Mouse (Mus musculus) adrenal gland, postnatal 36 days (tissue): ENCODE results near the gene Morc3. TPM values are rescaled to one million over a fixed set of nuclear protein-coding genes. Genes with fewer than 3 reads are reported as not detected.
"Not testable (repeated sequence)": the region's sequence is repeated elsewhere in the genome, so short reads cannot be mapped to it uniquely, and the experiment has no call there.

ENCODE experiments used
- DNase-seq, 2 experiments: peaks; one replicate each; pipeline ENCODE4 v3.0.0; 2021; ENCODE audit warnings: mixed read lengths in 1 of 2
- total RNA-seq, 2 experiments: library from RNA; stranded (reverse); gene quantifications; 2 replicates each; pipeline ENCODE4 v1.2.3; 2021

Morc3 gene
- total RNA-seq, 2 experiments from 2014 or later: 28.9 to 44.8 TPM

GRCm38 (mm10) chr16:93818691-93819324 lies 13.1 kb upstream of the Morc3 start:
- DNase-seq: no peak

GRCm38 (mm10) chr16:93819325-93819696 lies 12.6 kb upstream of the Morc3 start:
- DNase-seq: no peak

- no peak for DNase-seq
These were observed 11.9 kb upstream of the Morc3 start for GRCm38 (mm10) chr16:93820040-93820439.

- DNase-seq: no peak
These were observed 10.2 kb upstream of the Morc3 start for GRCm38 (mm10) chr16:93821706-93822105.

- DNase-seq: not testable (repeated sequence)
These were observed 9.3 kb upstream of the Morc3 start for GRCm38 (mm10) chr16:93822433-93823225.

- peak in 1 of 2 experiments; percentile 16 for DNase-seq
These were observed 7.1 kb upstream of the Morc3 start for GRCm38 (mm10) chr16:93824799-93825198.

- no peak for DNase-seq
These were observed 6.5 kb upstream of the Morc3 start for GRCm38 (mm10) chr16:93825463-93825862.

- no peak for DNase-seq
These were observed 5.9 kb upstream of the Morc3 start for GRCm38 (mm10) chr16:93826054-93826453.

- DNase-seq: not testable (repeated sequence)
These were observed 5.4 kb upstream of the Morc3 start for GRCm38 (mm10) chr16:93826478-93826877.

GRCm38 (mm10) chr16:93826909-93827308 lies 5.0 kb upstream of the Morc3 start:
- no peak for DNase-seq

- no peak for DNase-seq
These were observed 2.4 kb upstream of the Morc3 start for GRCm38 (mm10) chr16:93829526-93829925.

- no peak for DNase-seq
These were observed 1.9 kb upstream of the Morc3 start for GRCm38 (mm10) chr16:93830071-93830470.

- no peak for DNase-seq
These were observed 1.0 kb upstream of the Morc3 start for GRCm38 (mm10) chr16:93830916-93831315.

GRCm38 (mm10) chr16:93832451-93833276 lies 743 bp downstream of the Morc3 start:
- peak; percentile 47 to 53 for DNase-seq

GRCm38 (mm10) chr16:93833551-93833950 lies 1.6 kb downstream of the Morc3 start:
- peak; percentile 33 to 48 for DNase-seq

- no peak for DNase-seq
These were observed 2.2 kb downstream of the Morc3 start for GRCm38 (mm10) chr16:93834076-93834475.

- DNase-seq: no peak
These were observed 7.1 kb downstream of the Morc3 start for GRCm38 (mm10) chr16:93839049-93839448.

GRCm38 (mm10) chr16:93850527-93850926 lies 18.6 kb downstream of the Morc3 start:
- DNase-seq: no peak

GRCm38 (mm10) chr16:93859967-93860366 lies 28.0 kb downstream of the Morc3 start:
- peak; percentile 25 to 27 for DNase-seq

- peak; percentile 64 to 69 for DNase-seq
These were observed 28.8 kb downstream of the Morc3 start for GRCm38 (mm10) chr16:93860686-93861085.

- DNase-seq: no peak
These were observed 42.9 kb downstream of the Morc3 start for GRCm38 (mm10) chr16:93874841-93875240.

GRCm38 (mm10) chr16:93877612-93878380 lies 45.9 kb downstream of the Morc3 start:
- DNase-seq: no peak
